Mouse (Mus musculus) left cerebral cortex, adult 8-10 months (tissue): ENCODE results near the gene Pde4d. TPM values are rescaled to one million over a fixed set of nuclear protein-coding genes. Genes with fewer than 3 reads are reported as not detected.

Source experiments
- DNase-seq, 2 experiments: peaks; one replicate each; pipeline ENCODE4 v3.0.0; 2022; ENCODE audit warnings: low spot score in 2 of 2
- total RNA-seq, 4 experiments: library from RNA; stranded (reverse); gene quantifications; 2 replicates each; pipeline ENCODE4 v1.2.4; 2022

Pde4d gene
- total RNA-seq, 4 experiments from 2014 or later: 92.8 to 110 (median 99.5) TPM

DNA sequence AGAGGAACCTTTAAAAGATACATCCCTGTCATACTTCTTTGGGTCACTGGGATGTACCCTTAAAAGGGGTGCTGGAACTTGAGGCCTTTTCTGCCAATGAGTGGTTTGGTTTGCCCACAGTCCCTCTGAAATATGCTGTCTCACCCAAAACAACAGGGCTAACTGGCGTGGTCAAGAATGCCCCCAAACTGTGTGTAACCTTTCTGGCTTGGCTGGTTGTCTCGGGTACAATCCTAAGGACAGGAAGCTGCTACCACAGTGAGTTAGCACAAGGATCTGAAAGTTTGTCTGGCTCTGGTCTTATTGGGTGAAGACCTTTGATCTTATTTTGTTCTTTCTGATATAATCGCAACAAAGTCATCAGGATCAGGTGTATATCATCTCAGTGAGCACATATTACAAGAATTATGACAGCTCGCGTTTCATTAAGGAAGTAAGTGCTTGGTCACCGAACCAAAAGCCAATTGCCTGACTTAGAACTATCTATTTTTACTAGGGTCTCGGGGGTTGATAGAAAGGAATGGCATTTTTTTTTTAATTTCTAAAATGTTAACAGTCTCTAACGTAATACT lies 1165.6 kb downstream of the Pde4d start:
- no peak for DNase-seq

- DNase-seq: no peak
These were observed 1166.1 kb downstream of the Pde4d start for GRCm38 (mm10) chr13:109615785-109616281.

GRCm38 (mm10) chr13:109619158-109619657 lies 1169.5 kb downstream of the Pde4d start:
- no peak for DNase-seq

DNA sequence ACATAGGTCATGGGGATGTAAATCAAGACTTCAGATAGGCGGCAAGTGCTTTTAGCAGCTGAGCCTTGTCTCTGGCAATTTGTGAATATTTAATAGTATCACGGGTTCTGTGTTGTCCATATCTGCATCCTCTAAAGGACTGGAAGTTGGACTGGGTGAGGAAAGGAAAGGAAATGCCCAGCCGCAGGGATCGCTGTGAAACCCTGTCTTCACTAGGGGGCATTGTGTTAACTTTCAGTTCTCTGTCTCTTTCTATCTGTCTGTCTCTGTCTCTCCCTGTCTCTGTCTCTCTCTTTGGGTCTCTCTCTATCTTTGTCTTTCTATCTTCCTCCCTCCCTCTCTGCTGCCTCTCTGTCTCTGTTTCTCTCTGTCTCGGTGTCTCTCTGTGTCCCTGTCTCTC lies 1172.5 kb downstream of the Pde4d start:
- DNase-seq: no peak

DNA sequence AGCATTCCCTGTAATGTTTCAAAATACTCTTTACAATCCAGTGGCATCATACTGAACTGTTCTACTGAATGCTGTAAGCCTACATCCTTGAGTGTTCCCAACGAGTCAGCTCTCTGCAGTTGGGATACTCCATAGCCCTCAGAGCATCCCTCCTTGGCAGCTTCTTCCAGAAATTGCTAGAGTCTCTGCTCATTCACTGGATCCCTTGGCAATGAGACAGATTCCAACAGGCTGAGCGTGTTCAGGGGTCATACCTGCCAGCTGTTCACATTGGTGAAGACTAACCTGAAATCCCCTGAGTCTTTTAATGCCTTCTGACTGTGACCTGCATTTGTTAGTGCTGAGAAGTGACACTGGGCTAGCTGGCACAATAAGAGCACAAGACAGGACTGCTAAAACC lies 1173.5 kb downstream of the Pde4d start:
- no peak for DNase-seq

- no peak for DNase-seq
These were observed 1175.1 kb downstream of the Pde4d start for GRCm38 (mm10) chr13:109624772-109625349.

DNA sequence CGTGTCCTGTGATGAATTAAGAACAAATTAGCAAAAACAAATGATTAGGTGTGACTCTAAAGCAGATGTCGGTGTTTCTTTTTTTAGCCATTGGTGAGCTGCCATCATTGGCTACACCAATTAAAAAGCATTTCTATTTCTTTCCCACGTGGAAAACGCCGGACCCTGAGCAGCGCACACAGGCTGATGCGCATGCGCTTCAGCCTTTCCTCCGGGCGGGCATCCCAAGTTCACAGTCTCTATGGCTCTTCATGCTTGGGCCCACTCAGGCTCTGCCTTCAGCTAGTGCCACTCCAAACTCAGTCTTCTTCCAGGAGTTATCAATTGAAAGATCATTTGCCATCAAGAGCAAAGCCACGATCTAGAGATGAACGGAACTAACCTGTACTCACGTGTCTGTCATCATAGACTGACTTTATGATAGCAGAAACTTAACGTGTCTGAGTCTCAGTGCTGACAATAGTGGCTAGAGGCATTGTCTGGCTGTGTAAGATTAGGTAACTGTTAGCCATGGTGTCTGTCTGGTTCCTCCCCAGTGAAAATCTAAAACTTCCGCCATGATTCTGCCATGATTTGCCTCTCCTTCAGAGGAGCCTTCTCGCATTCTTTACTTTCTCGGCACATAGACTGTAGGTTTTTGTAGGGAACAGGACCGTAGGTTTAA lies 1175.8 kb downstream of the Pde4d start:
- no peak for DNase-seq

- DNase-seq: no peak
These were observed 1177.5 kb downstream of the Pde4d start for GRCm38 (mm10) chr13:109627265-109627664.

DNA sequence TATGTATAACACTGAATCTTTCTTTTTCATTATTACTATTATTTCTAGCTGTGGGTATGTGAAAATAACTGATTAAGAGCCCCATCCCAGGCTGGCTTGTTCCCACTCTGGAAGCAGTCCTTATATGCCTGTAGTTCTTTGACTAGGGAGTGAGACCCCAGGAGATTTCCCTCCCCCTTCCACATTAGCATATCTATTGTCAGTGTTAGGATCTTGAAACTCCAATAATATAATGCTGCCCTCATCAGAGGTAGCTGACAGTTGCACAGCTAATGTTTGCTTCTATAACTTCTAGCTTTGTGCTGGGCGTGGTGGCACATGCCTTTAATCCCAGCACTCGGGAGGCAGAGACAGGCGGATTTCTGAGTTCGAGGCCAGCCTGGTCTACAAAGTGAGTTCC lies 1178.9 kb downstream of the Pde4d start:
- DNase-seq: no peak

GRCm38 (mm10) chr13:109629216-109629615 lies 1179.5 kb downstream of the Pde4d start:
- no peak for DNase-seq

- no peak for DNase-seq
These were observed 1181.8 kb downstream of the Pde4d start for GRCm38 (mm10) chr13:109631399-109632026.

- DNase-seq: no peak
These were observed 1182.8 kb downstream of the Pde4d start for GRCm38 (mm10) chr13:109632387-109633036.

GRCm38 (mm10) chr13:109633037-109633418 lies 1183.3 kb downstream of the Pde4d start:
- DNase-seq: no peak

DNA sequence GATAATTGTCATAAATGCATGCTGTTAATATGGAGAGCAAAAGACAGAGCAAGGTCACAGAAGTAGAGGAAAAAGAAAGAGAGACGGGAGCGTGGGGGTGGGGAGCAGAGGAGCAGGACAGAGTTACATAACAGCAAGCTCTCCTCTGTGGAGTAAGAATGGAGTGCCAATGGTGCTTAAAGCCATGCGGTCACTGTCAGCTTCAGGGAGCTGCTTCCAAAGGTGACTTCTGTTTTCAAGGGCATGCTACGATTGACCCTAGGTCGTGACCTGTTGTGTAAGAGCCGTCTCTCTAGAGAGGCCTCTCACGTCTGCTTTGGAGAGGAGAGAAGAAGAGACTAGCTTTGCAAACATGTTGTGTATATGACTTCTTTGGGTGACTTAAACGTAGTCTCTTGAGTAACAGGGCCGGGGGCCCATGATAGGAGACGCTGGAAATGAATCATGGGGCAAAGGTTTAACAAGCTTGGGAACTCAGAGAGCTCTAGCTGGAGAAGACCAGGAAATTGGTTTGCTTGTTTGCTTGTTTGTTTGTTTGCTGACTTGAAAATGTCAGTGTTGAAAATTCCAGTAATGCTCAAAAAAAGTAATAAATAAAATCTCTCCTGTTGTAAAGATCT lies 1186.3 kb downstream of the Pde4d start:
- no peak for DNase-seq

DNA sequence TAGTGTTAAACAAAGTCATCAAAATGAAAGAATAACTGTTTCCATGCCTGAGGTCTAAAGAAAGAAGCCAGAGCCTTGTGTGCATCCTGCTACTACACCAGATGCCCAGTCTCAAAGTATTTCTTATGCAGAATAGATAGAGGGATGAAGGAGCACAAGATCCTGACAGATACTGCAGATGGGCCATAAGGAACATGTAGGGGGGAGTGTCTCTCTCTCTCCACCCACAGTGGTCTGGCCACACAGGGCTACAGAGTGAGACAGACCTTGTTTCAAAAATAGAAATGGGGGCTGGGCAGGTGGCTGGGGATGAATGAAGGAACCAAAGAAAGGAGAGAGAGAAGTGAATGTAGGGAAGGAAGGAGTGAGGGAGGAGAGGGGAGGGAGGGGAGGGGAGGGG lies 1188.5 kb downstream of the Pde4d start:
- DNase-seq: no peak

GRCm38 (mm10) chr13:109639286-109639685 lies 1189.5 kb downstream of the Pde4d start:
- no peak for DNase-seq

GRCm38 (mm10) chr13:109641562-109641961 lies 1191.8 kb downstream of the Pde4d start:
- no peak for DNase-seq

DNA sequence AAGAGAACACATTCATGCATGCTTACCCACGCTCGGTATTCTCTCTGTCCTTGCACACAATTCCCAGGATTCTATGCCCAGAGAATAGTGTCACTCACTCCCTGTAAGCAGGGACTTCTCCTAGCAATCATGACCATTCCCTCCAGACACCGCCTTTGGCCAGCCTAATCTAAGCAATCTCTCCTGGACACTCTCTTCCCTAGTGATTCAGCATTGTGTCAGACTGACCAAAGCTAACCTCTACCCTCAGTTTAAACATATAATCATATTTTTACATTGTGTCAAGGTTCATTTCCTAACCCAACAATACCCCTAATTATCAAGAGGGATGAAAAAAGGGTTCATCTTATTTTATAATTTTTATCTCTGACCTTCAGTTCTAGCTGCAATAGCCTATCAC lies 1193.7 kb downstream of the Pde4d start:
- DNase-seq: no peak

GRCm38 (mm10) chr13:109644086-109644485 lies 1194.3 kb downstream of the Pde4d start:
- no peak for DNase-seq

DNA sequence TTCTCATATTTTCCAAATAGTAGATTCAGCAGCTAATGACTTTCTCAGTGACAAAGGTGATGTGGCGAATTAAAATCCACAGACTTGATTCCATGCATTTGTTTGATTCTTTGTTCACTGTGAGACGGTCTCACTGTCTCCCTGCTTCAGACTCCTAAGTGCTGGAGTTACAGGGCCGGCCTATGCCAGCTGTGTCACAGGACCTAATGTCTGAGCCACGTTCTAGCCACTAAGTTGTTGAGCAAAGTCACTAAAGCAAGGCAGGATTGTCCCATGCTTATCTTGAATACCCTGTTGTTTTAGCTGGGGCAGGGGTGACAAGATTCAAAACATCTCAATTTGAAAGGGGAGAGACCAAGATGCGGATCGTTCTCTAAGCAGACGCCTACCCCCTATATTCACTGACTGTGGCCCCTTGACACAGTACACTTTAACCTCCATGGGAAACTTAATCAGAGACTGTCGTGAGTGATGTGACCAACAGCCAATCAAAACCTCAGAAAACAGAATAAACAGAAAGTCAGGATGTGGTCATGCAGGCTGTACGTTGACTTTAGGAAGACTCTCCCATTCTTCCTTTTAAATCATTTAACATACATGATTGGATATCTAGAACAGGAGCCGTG lies 1195.6 kb downstream of the Pde4d start:
- DNase-seq: no peak

- no peak for DNase-seq
These were observed 1196.1 kb downstream of the Pde4d start for GRCm38 (mm10) chr13:109645910-109646284.
